Mouse (Mus musculus): Measurements from ENCODE around the gene Cbx7.
"Not testable (repeated sequence)": the region's sequence is repeated elsewhere in the genome, so short reads cannot be mapped to it uniquely, and the experiment has no call there.

The Cbx7 gene

GRCm38 (mm10) chr15:79896080-79896725 is 74.7 kb downstream of the Cbx7 start:
- in situ Hi-C loops (cut with MboI, MseI) = no loop called here

- in situ Hi-C loops (cut with MboI, MseI) = not testable (repeated sequence)
Observed at GRCm38 (mm10) chr15:79895221-79896079, 75.5 kb downstream of the Cbx7 start.

DNA sequence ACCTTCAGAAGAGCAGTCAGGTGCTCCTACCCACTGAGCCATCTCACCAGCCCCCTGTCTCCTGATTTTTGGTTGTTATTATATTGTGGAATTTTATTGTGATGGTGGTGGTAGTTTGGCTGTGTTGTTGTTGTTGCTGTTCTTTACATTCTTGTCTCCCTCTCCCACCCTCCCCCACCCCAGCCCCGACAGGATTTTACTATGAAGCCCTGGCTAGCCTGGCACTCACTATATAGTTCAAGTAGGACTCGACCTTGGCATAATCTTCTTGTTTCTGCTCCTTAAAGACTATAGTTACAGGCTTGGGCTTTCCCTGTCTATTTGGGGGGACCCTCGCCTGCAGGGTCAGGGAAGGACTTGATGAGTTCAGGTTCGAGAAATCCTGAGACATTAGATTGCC is 76.6 kb downstream of the Cbx7 start:
- in situ Hi-C loops (cut with MboI, MseI) = no loop called here

- in situ Hi-C loops (cut with MboI, MseI) = no loop called here
Observed at GRCm38 (mm10) chr15:79893824-79894123, 77.1 kb downstream of the Cbx7 start.

GRCm38 (mm10) chr15:79892995-79893823 is 77.7 kb downstream of the Cbx7 start:
- in situ Hi-C loops (cut with MboI, MseI) = no loop called here

DNA sequence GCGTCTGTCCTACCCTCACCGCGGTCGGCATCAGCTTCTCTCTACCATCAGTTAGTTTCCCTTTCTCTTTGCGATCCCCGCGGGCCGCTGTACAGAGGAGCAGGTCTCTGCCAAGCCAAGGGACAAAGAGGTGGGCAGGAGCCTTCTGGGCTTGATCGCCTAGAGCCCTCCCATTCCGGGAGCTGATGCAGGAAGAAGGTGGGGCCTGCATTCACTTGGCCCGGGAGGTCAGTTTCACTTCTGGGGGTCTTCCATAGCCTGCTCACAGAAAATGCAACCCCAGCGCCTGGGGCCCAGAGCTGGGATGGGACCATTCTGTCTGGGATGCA is 78.7 kb downstream of the Cbx7 start:
- in situ Hi-C loops (cut with MboI, MseI) = no loop called here

- in situ Hi-C loops (cut with MboI, MseI) = no loop called here
Observed at GRCm38 (mm10) chr15:79891436-79892212, 79.3 kb downstream of the Cbx7 start, which contains the start of gene Apobec3. TSS of gene Apobec3 (plus strand) at chr15:79891659.

DNA sequence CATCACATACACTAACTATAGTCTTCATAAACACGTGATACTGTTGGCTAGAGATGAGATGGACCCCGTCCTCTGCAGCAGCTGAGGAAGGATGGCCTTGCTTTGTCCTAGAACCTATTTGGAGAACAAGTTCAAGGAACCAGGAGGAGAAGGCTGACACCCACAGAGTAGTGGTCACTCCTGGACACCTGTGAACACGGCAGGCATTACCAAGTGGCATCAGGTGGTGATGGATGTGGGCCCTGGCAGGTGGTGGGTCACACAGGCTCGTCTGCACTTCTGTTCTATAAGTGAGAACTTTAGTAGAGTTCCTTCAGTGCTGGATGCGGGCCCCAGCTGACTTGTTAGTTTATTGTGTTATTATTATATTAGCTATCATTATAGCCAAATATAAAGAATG is 86.1 kb downstream of the Cbx7 start:
- in situ Hi-C loops (cut with MboI, MseI) = no loop called here

DNA sequence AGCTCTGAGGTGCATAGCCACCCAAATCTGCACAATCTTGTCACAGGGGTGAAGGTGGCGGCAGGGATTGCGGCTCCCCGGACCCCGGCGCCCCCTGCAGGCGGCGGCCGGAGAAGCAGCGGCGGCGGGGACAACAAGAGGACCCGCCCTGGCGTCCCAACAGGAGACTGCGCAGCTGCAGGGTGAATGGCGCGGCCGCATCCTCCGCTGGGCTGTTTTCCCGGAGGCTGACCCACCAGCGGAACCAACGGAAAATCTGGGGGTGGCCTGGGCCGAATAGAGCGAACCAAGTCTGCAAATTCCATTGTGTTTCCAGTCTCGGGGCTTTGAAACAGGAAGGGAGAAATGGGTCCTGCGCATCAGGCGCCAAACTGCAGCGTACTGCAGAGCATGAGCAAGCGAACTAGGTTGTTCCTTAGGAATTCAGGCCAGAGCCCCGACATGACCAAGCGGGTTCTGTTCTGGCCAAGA is 87.5 kb downstream of the Cbx7 start:
- in situ Hi-C loops (cut with MboI, MseI) = no loop called here

GRCm38 (mm10) chr15:79882623-79883267 is 88.2 kb downstream of the Cbx7 start:
- in situ Hi-C loops (cut with MboI, MseI) = no loop called here

DNA sequence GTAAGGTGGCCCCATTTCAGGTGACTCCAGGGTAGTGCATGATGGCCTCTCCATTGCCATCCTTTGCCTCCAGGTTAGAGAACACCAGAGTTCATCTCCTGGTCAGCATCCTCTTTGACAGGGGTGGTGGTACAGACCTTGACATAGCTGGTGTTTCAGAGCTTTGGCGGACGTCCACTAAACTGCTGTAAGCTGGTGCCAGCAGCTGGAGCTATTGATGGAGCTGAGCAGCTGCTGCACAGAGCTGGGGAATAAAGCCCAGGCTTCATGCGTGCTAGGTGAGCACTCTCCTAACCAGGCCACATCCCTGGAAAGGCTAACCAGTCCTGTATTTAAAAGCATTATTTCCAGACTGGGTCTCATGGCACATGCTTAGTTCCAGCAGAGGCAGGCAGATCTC is 90.4 kb downstream of the Cbx7 start:
- in situ Hi-C loops (cut with MboI, MseI) = no loop called here

DNA sequence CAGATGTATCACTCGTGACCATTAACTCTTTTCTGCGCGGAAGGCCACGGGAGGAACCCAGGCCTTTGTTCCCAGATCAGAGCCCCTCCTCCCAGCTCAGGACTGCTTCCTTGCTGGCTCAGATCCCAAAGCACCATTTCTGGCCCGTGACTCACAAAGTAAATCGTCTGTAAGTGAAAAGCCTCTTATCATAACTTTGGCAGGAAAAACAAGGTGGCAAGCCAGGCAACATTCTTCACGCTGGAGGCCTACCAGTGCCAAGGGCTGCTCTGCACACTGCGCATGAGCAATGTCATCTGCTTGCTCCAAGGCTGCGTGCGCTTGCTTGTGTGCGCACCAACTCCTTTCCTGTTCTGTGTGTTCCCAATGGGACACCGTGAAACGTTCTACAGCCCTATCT is 91.6 kb downstream of the Cbx7 start:
- in situ Hi-C loops (cut with MboI, MseI) = no loop called here

GRCm38 (mm10) chr15:79878725-79879136 is 92.2 kb downstream of the Cbx7 start:
- in situ Hi-C loops (cut with MboI, MseI) = no loop called here

- in situ Hi-C loops (cut with MboI, MseI) = no loop called here
Observed at GRCm38 (mm10) chr15:79875261-79875995, 95.5 kb downstream of the Cbx7 start.

DNA sequence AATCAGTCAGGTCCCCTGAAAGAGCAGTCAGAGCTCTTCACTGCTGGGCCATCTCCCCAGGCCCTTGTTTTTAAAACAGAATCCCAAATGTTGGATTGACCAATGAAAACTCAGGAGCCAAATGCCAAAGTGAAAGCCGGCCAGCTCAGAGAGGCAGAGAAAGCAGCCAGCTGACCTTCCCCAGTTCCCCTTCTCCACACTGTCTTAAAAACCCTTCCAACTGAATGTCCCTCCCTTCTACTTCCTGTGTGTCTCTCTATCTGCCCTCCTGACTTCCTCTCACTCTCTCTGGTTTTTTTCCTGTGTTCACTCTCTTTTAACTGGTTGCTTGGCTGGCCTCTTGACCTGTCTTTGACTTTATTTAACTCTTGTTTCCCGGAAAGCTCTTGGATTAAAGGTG is 96.9 kb downstream of the Cbx7 start:
- in situ Hi-C loops (cut with MboI, MseI) = no loop called here

DNA sequence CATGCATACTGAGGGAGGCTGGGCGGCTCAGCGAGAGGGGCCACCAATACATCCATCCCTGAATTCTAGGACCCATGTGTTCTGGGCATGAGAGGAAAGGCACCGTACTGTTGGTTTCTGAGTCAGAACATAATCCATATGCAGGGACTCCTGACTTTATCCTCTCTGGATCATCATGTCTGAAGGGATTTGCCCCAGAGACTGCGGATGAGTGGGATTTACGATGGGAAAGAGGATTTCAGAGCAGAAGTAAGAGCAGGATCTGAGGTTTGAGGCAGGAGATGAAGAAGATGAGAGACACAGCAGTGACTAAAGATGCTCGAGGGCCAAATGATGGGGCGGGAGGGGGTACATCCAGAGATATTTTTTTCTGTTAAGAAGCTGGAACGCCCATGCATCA is 97.4 kb downstream of the Cbx7 start:
- in situ Hi-C loops (cut with MboI, MseI) = no loop called here

GRCm38 (mm10) chr15:79867260-79868002 is 103.5 kb downstream of the Cbx7 start:
- in situ Hi-C loops (cut with MboI, MseI) = no loop called here
